Mouse (Mus musculus) spleen, postnatal 36 days (tissue): ENCODE results near the gene Scn1b.

Experiments
- DNase-seq, 2 experiments: peaks; one replicate each; pipeline ENCODE4 v3.0.0; 2022; ENCODE audit warnings: low spot score in 2 of 2, mixed read lengths in 1 of 2

The Scn1b gene

GRCm38 (mm10) chr7:31116721-31117145, 10.1 kb downstream of the Scn1b start:
- DNase-seq = no peak

- peak; percentile 42 to 53 for DNase-seq
These were observed 11.2 kb downstream of the Scn1b start for GRCm38 (mm10) chr7:31115587-31116043.

GRCm38 (mm10) chr7:31115182-31115581, 11.6 kb downstream of the Scn1b start, which contains the start of gene Hpn:
Hpn (minus strand) TSS chr7:31115290.
- no peak for DNase-seq

DNA sequence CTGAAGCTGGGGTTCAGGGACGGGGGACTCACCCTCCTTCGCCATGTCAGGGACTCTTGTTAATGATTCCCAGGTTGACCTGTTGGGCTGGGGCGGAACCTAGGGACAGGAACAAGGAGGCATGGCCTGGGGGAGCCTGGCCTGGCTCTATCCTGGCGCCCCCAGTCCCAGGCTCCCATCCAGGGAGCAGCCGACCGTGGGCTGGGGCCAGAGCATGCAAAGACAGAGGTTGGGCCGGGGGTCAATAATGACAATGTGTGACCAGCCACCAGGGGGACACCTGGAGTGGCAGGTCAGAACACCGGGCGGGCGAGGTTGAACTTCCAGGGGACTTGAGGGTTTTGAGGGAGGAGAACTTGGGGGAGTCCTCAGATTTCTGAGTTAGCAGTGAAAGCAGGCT, 12.2 kb downstream of the Scn1b start:
- no peak for DNase-seq

- DNase-seq = no peak
These were observed 13.0 kb downstream of the Scn1b start for GRCm38 (mm10) chr7:31113800-31114199.

DNA sequence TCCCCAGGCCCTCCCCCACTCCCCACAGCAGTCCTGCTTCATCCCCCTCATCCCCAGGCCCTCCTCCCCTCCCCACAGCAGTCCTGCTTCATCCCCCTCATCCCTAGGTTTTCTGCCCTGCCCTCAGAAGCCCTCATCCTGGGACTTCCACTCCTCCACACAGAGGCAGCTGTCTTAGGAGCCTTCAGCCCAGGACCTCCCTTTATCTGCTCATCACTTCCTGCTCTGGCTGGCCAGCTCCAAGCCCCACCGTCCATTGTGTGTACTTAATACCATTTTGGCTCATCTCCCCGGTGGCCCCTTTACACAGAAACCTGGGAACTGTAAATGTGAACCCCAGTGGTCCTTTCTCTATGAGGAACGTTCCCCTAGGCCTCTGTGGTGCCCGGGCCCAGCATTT, 14.8 kb downstream of the Scn1b start:
- DNase-seq = no peak

- DNase-seq = no peak
These were observed 15.9 kb downstream of the Scn1b start for GRCm38 (mm10) chr7:31110861-31111385.

GRCm38 (mm10) chr7:31109796-31110195, 17.0 kb downstream of the Scn1b start:
- no peak for DNase-seq

DNA sequence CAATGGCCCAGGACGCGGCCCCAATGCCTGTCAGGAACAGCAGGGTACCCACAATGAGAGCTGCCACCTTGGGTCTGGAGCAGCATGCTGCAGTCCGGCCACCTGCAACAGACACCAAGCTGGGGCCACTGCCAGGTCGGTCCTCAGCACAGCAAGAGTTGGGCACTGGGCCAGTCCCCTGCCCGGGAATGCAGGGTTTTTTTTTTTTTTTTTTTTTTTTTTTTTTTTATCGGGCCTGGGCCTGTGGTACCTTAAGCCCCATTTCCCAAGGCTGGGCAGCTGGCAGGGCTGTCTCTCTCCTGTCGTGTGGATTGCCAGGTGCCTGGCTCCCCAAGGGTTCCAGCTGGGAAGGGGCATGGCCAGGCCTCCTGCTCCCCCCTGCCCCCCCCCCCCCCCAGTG, 17.7 kb downstream of the Scn1b start:
- DNase-seq = no peak

GRCm38 (mm10) chr7:31107781-31108180, 19.0 kb downstream of the Scn1b start:
- no peak for DNase-seq

DNA sequence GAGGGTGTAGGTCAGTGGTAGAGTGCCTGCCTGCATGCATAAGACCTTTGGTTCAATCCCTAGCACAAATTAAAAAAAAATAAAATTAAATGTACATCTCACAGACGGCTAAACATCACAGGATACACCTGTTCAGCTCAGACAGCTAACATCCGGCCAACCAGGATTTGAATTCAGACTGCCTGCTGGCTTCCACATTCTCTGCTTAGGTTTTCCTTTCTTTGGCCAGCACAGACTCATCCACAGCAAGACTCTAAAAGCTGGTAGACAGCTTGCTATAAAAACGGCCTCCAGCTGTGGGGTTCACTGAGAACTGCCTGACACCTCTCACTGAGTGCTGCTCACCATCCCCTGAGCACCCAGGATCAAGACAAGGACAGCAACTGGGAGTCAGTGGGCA, 20.6 kb downstream of the Scn1b start:
- DNase-seq = no peak

DNA sequence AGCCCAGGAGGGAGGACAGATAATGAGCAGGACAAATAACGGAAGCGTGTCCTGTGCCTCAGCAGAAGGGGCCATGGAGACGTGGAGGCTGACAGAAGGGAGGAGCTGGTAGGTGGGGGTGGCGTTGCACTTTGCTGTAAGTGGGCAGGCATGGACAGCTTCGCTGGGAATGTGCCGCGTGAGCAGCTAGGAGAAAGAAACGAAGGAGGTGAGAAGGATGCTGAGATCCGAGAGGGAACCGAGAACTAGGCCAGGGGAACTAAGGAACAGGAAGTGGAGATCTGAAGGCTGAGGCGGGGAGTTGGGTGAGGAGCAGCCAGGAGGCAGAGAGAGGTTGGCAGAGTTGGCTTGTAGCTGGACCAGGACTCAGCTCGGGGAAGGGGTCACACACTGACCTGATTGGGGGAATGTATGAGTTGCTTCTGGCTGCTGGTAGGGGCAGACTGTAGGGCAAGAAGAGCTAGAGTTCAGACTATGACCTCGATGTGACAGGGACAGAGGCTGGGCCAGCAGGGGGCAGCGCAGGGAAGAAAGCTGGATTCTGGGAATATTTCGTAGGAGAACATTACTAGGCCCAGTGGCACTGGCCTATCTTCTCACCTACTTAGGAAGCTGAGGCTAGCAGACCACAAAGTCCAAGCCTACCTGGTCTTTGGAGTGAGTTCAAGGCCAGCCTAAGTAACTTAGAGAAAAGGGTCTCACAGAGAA, 21.6 kb downstream of the Scn1b start:
- no peak for DNase-seq

DNA sequence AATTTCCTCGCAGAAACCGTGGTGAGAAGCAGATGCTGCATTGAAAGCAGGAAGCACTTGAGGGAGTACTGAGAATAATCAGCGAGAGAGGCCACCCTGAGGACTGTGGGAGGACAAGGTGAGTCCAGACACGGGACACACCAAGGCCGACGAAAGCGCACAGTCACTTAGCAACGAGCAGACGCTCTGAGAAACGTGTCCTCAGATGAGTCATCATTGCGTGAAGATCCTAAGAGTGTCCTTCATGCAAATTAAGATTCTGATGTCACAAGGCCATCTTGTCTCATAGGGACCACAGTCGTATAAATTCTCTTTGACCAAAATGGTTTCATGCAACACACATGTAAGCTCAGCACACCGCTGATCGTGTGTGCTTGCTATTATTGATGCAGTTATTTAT, 26.0 kb downstream of the Scn1b start:
- no peak for DNase-seq

DNA sequence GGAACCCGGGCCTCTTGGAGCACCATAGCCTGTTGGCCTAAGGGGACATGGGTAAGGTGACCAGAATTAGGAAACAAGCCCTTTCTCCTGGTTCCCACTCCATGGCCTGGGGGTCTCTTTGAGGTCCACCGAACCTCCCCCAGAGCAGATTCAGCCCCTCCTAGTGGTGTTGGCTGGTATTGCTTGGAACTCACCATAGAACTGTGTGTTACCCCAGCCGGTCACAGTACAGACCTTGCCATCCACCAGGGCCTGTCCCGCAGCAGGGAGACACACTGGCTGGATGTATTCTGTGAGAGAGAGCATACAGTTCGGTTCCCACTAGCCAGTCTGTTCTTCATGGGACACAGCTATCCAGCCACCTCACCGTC, 27.2 kb downstream of the Scn1b start:
- DNase-seq = no peak

- no peak for DNase-seq
These were observed 27.8 kb downstream of the Scn1b start for GRCm38 (mm10) chr7:31098697-31099611.

- peak; percentile 88 to 91 for DNase-seq
These were observed 29.1 kb downstream of the Scn1b start for GRCm38 (mm10) chr7:31097583-31098248.

GRCm38 (mm10) chr7:31096892-31097564, 29.8 kb downstream of the Scn1b start:
- DNase-seq = no peak

DNA sequence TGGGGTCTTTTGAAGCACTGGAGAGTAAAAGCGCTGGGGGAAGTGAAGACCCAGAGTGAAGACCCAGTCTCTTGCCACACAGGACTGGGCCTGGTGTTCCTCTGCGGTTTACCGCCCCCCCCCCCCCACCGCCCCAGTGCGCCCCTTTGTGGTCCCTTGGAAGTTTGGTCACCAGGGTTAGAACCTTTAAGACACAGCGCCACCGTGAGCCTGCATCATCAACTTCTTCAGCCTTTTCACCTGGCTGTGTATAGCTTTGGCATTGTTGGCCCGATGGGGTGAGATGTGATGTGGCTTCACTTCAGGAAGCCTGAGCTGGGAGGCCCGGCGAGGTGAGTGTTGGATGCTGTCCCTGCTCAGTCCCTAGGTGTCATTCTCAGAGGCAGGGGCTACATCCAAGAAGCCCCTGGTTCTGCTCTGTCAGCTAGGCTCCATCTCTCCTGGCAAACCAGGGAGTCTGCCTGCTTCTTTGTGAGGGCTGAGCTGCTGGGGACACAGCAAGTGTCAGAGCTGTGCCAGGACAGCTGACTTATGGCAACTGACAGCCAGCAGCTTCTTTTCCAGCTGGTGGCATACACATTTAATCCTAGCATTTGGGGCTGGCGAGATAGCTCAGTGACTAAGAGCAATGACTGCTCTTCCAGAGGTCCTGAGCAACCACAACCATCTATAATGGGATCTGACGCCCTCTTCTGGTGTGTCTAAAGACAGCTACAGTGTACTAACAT, 31.9 kb downstream of the Scn1b start:
- DNase-seq = no peak

DNA sequence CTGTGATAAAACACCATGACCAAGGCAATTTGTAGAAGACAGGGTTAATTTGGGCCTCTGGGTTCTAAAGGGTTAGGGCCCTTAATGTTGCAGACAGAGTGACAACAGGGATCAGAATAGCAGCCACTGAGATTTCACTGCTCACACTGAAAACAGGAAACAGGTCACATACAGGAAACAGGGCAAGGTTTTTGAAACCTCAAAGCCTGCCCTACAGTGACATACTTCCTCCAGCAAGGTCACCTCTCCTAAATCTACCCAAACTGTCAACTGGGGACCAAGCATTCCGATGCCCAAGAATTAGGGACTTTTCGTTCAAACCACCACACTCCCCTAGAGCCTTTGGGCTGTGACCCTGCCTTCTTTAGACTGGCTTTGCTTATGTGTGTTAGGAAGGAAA, 37.1 kb downstream of the Scn1b start:
- peak; percentile 66 to 74 for DNase-seq

DNA sequence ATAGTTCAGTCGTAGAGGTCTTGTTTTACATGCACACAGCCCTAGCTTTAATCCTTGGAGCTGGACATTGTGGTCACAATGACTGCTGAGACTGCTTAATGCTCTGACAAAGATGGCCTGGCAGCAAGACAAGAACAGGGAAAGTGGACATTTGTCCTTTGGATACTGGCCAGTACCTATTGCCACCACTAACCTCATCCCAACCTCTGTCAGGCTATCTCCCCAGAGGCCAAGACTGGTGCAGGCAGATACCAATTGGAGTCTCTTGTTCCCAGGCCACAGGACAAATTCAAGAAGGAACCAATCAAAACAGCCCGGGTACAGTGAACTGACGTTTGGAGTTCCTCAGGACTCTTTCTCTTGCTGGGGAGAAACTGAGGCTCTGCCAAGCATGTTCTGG, 38.6 kb downstream of the Scn1b start:
- no peak for DNase-seq

- DNase-seq = no peak
These were observed 39.5 kb downstream of the Scn1b start for GRCm38 (mm10) chr7:31087262-31087661.
